In genomic region chr4:129252492-129252891, GRCm38 (mm10) we compare ENCODE assay signal across 26 mouse cellular contexts. TPM values are rescaled to one million over a fixed set of nuclear protein-coding genes. Genes with fewer than 3 reads are reported as not detected.
DNase-seq lines count a peak whose midpoint lies in the region; ATAC-seq and TF ChIP-seq lines count a peak whose summit lies in the region.
"Had no signal": no experiment of that assay in that cellular context is flagged by ENCODE, and none has a peak within 500 bp of the region (broad histone marks: within the 10 kb centered on the region; RNA-seq: fewer than 3 reads in every experiment).

No protein-coding gene starts in this region.

- no peak overlapping the region for H3K4me2 ChIP-seq in kidney, postnatal 0 days (ENCODE audit: low read length)
- H3K4me2 ChIP-seq: forebrain, embryonic 15.5 days had no signal

- TF ChIP-seq POLR2A in bone marrow macrophage, adult 2 months (IDR thresholded peaks at IDR 0.05; ENCODE audit: borderline replicate concordance, low read depth, low read length) = no peak
- no peak for TF ChIP-seq POLR2A in small intestine, adult 2 months (IDR thresholded peaks at IDR 0.05; ENCODE audit: low read depth, low read length)

- 79% methylated on average over 2 of the region's 2 CpGs for WGBS in kidney, postnatal 0 days
- WGBS in small intestine, adult 2 months = 91% methylated on average over 2 of the region's 2 CpGs

- H3K36me3 ChIP-seq in kidney, postnatal 0 days (ENCODE audit: insufficient read depth, low read length) = no peaks in the 10 kb centered on the region
- no peaks in the 10 kb centered on the region for H3K36me3 ChIP-seq in small intestine, adult 2 months (ENCODE audit: control insufficient read depth, insufficient read depth, low read length)
- H3K36me3 ChIP-seq: embryonic facial prominence, embryonic 10.5 days; embryonic facial prominence, embryonic 13.5 days; forebrain, embryonic 12.5 days; forebrain, embryonic 15.5 days; heart, embryonic 13.5 days had no signal

- H3K9ac ChIP-seq in kidney, postnatal 0 days (ENCODE audit: low read depth, low read length) = no peak overlapping the region
- H3K9ac ChIP-seq: forebrain, embryonic 12.5 days; forebrain, embryonic 15.5 days; heart, embryonic 13.5 days; hindbrain, embryonic 14.5 days had no signal

- H3K9me3 ChIP-seq in kidney, postnatal 0 days (replicated peaks; ENCODE audit: low read length) = no peaks in the 10 kb centered on the region
- H3K9me3 ChIP-seq: embryonic facial prominence, embryonic 10.5 days; embryonic facial prominence, embryonic 13.5 days; forebrain, embryonic 12.5 days; forebrain, embryonic 15.5 days; heart, embryonic 13.5 days had no signal

- peaks cover 24% of the 10 kb centered on the region; the same call in 1 of the 2 replicates for H3K4me1 ChIP-seq in kidney, postnatal 0 days (replicated peaks; ENCODE audit: insufficient read depth, low read length)
- peaks cover 66% of the 10 kb centered on the region for H3K4me1 ChIP-seq in bone marrow macrophage, adult 2 months (ENCODE audit: control insufficient read depth, insufficient read depth, low read length)
- peaks cover 28% of the 10 kb centered on the region for H3K4me1 ChIP-seq in small intestine, adult 2 months (ENCODE audit: control insufficient read depth, insufficient read depth, insufficient read length, low read length)

- no peak overlapping the region for H3K4me3 ChIP-seq in kidney, postnatal 0 days (replicated peaks; ENCODE audit: low read depth, low read length)
- H3K4me3 ChIP-seq in bone marrow macrophage, adult 2 months (ENCODE audit: insufficient read depth, low read length) = no peak overlapping the region
- H3K4me3 ChIP-seq in small intestine, adult 2 months (ENCODE audit: low read depth, low read length) = no peak overlapping the region
- H3K4me3 ChIP-seq: embryonic facial prominence, embryonic 13.5 days; erythroblast, embryonic 14.5 days; forebrain, embryonic 12.5 days; forebrain, embryonic 15.5 days; heart, embryonic 13.5 days had no signal

- DNase-seq in kidney, postnatal 0 days (ENCODE audit: low spot score) = no peak
- DNase-seq in kidney, postnatal 14 days = no peak
- DNase-seq in cerebellum, postnatal 25 days = no peak
- no peak for DNase-seq in adrenal gland, postnatal 14 days
- no peak for DNase-seq in cerebellum, postnatal 10 days
- DNase-seq: adrenal gland, postnatal 25 days; cerebellum, adult 18-20 months; cerebellum, adult 9-10 months; cerebellum, postnatal 36 days; embryo, embryonic 11 days; gastrocnemius, postnatal 25 days; heart, adult 18-20 months; heart, postnatal 14 days; heart, postnatal 4 days had no signal

- TF ChIP-seq CTCF in kidney, postnatal 0 days (IDR thresholded peaks at IDR 0.05; ENCODE audit: low read depth) = no peak
- no peak for TF ChIP-seq CTCF in bone marrow macrophage, adult 2 months (IDR thresholded peaks at IDR 0.05; ENCODE audit: low read depth, low read length)
- no peak for TF ChIP-seq CTCF in small intestine, adult 2 months (IDR thresholded peaks at IDR 0.05; ENCODE audit: extremely low read depth, insufficient read length, insufficient replicate concordance, low read depth, low read length)

- ATAC-seq in kidney, postnatal 0 days (replicated peaks; ENCODE audit: low FRiP score, low read depth) = no peak
- ATAC-seq: forebrain, embryonic 15.5 days; hindbrain, postnatal 0 days; inflammation-experienced regulatory T-cells, adult 6 months had no signal

- no peaks in the 10 kb centered on the region for H3K27me3 ChIP-seq in kidney, postnatal 0 days (ENCODE audit: insufficient read depth, low read length)
- no peaks in the 10 kb centered on the region for H3K27me3 ChIP-seq in small intestine, adult 2 months (ENCODE audit: control insufficient read depth, insufficient read depth, low read length)

- H3K27ac ChIP-seq in kidney, postnatal 0 days = 0 out of 2 replicates have a peak overlapping the region, but pooled peaks have one; percentile 88
- H3K27ac ChIP-seq in bone marrow macrophage, adult 2 months (ENCODE audit: insufficient read depth, low read depth, low read length) = peak overlapping the region; percentile 66
- peak overlapping the region; percentile 100; the same call in 1 of the 2 replicates for H3K27ac ChIP-seq in small intestine, adult 2 months (ENCODE audit: insufficient read depth, low read depth, low read length)
- H3K27ac ChIP-seq: embryonic facial prominence, embryonic 10.5 days; embryonic facial prominence, embryonic 13.5 days; forebrain, embryonic 15.5 days; heart, embryonic 13.5 days; hindbrain, embryonic 14.5 days; hindbrain, postnatal 0 days had no signal

RNA-seq across cellular contexts. Expression of gene C77080, which starts 8.7 kb away (rescaled TPM):
- 9.8 and 11.3 TPM in 2 replicates for polyA plus RNA-seq in kidney, postnatal 0 days (2015; fragmentation: Nextera tagmentation; extraction: Ambion mirVana)
- polyA plus RNA-seq in bone marrow macrophage, adult 2 months (2012; ENCODE audit: insufficient read depth, insufficient read length, missing spikeins) = 5.0 and 6.3 TPM in 2 replicates
- 102 and 267 TPM in 2 replicates for polyA plus RNA-seq in small intestine, adult 2 months (2012; rRNA removed)
- 14.5 and 16.5 TPM in 2 replicates for total RNA-seq in adrenal gland, postnatal 14 days (2021)

RNA-seq across cellular contexts. Expression of gene Sync, which starts 34.9 kb away (rescaled TPM):
- polyA plus RNA-seq in kidney, postnatal 0 days (2015; fragmentation: Nextera tagmentation; extraction: Ambion mirVana) = 0.63 and 0.78 TPM in 2 replicates
- polyA plus RNA-seq in bone marrow macrophage, adult 2 months (2012; ENCODE audit: insufficient read depth, insufficient read length, missing spikeins) = not detected in 2 replicates
- 0.34 and 0.37 TPM in 2 replicates for polyA plus RNA-seq in small intestine, adult 2 months (2012; rRNA removed)
- 1.7 and 2.5 TPM in 2 replicates for total RNA-seq in adrenal gland, postnatal 14 days (2021)
- total RNA-seq: CH12.LX had no signal
- polyA plus RNA-seq: erythroblast, embryonic 14.5 days had no signal
